Mouse (Mus musculus) adrenal gland, postnatal 10 days (tissue): ENCODE results near the gene Gm13199. TPM values are rescaled to one million over a fixed set of nuclear protein-coding genes. Genes with fewer than 3 reads are reported as not detected.

Experiments
- DNase-seq: peaks from one replicate; pipeline ENCODE4 v3.0.0; 2021; ENCODE audit warnings: mixed read lengths
- long read RNA-seq, 2 experiments: library from polyadenylated mRNA; stranded (forward); transcript quantifications; one replicate each; pipeline ENCODE4 v2.0.0; 2021
- total RNA-seq, 2 experiments: library from RNA; stranded (reverse); gene quantifications; 2 replicates each; pipeline ENCODE4 v1.2.3; 2021

Gene Gm13199
- 1 to 10 TPM in 1 of 2 experiments, not detected in 1; 2.1 TPM for total RNA-seq
- long read RNA-seq, experiment 1: 0 reads
- long read RNA-seq, experiment 2: 0 reads

GRCm38 (mm10) chr2:5862834-5863233 is at the start of gene Gm13199:
Gene Gm13199, minus strand, starts transcription at chr2:5862934.
- DNase-seq: no peak

- no peak for DNase-seq
Observed at GRCm38 (mm10) chr2:5911282-5911965, 48.7 kb upstream of the Gm13199 start.

- peak; percentile 66 for DNase-seq
Observed at GRCm38 (mm10) chr2:5906625-5907024, 43.9 kb upstream of the Gm13199 start.

GRCm38 (mm10) chr2:5906092-5906491 is 43.4 kb upstream of the Gm13199 start:
- peak; percentile 66 for DNase-seq

- DNase-seq: peak; percentile 47
Observed at GRCm38 (mm10) chr2:5900145-5900544, 37.4 kb upstream of the Gm13199 start.

- peak; percentile 100 for DNase-seq
Observed at GRCm38 (mm10) chr2:5894843-5895570, 32.3 kb upstream of the Gm13199 start, which contains the start of gene Sec61a2. Gene Sec61a2, minus strand, starts transcription at chr2:5895432.

GRCm38 (mm10) chr2:5894296-5894695 is 31.6 kb upstream of the Gm13199 start:
- peak; percentile 13 for DNase-seq

- no peak for DNase-seq
Observed at GRCm38 (mm10) chr2:5889412-5889811, 26.7 kb upstream of the Gm13199 start.

GRCm38 (mm10) chr2:5888865-5889264 is 26.1 kb upstream of the Gm13199 start:
- no peak for DNase-seq

GRCm38 (mm10) chr2:5877446-5877845 is 14.7 kb upstream of the Gm13199 start:
- DNase-seq: no peak

GRCm38 (mm10) chr2:5869746-5870145 is 7.0 kb upstream of the Gm13199 start:
- DNase-seq: no peak

- no peak for DNase-seq
Observed at GRCm38 (mm10) chr2:5867681-5868080, 4.9 kb upstream of the Gm13199 start.

- peak; percentile 12 for DNase-seq
Observed at GRCm38 (mm10) chr2:5851866-5852265, 10.9 kb downstream of the Gm13199 start.

- peak; percentile 67 for DNase-seq
Observed at GRCm38 (mm10) chr2:5851116-5851515, 11.6 kb downstream of the Gm13199 start.

- DNase-seq: no peak
Observed at GRCm38 (mm10) chr2:5845826-5846225, 16.9 kb downstream of the Gm13199 start.

- DNase-seq: peak; percentile 88
Observed at GRCm38 (mm10) chr2:5844873-5845631, 17.7 kb downstream of the Gm13199 start, which contains the start of the genes Nudt5 and Cdc123. Gene Nudt5, plus strand, starts transcription at chr2:5845019. Gene Cdc123, minus strand, starts transcription at chr2:5845164.

GRCm38 (mm10) chr2:5844181-5844872 is 18.4 kb downstream of the Gm13199 start:
- no peak for DNase-seq

GRCm38 (mm10) chr2:5840815-5841214 is 21.9 kb downstream of the Gm13199 start:
- DNase-seq: no peak

- DNase-seq: no peak
Observed at GRCm38 (mm10) chr2:5825265-5825913, 37.3 kb downstream of the Gm13199 start.

GRCm38 (mm10) chr2:5824685-5825084 is 38.0 kb downstream of the Gm13199 start:
- DNase-seq: no peak

- peak; percentile 6 for DNase-seq
Observed at GRCm38 (mm10) chr2:5824213-5824612, 38.5 kb downstream of the Gm13199 start.
